In the genomic region with DNA sequence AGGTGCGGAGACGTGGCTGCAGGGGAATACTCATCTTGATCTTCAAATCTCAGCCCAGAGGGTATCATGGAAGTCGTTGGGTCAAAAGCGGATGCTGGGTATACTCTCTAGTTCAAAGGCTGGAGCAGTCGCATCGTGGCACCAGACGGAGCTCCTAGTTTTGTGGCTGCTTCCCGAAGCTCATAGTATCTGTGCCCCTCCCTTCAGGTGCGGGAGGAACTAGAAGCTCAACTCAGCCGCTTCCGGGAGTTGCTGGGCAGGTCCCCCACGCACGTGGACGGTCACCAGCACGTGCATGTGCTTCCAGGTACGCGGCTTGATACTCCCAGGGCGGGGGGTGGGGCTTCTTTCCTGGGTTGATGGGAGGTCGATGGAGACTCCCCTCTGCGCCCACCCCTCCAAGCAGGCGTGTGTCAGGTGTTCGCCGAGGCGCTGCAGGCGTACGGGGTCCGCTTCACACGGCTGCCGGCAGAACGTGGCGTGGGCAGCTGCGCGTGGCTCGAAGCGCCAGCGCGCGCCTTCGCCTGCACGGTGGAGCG, we compare ENCODE assay signal across 8 mouse cellular contexts. TPM values are rescaled to one million over a fixed set of nuclear protein-coding genes. Genes with fewer than 3 reads are reported as not detected.
A peak's percentile ranks its signal among the peaks of the same experiment; 100 is the strongest.
DNase-seq lines count a peak whose midpoint lies in the region; ATAC-seq and TF ChIP-seq lines count a peak whose summit lies in the region.

No protein-coding gene starts in this region.

- peaks cover 11% of the 10 kb centered on the region; the same call in 1 of the 2 replicates for H3K4me1 ChIP-seq in kidney, adult 2 months (ENCODE audit: control insufficient read depth, insufficient read depth, low read length)
- H3K4me1 ChIP-seq in forebrain, embryonic 12.5 days: peaks cover 17% of the 10 kb centered on the region

- DNase-seq in kidney, adult 2 months: peak; percentile 22
- no peak for DNase-seq in kidney, postnatal 10 days
- DNase-seq in R1 (ENCODE audit: low read depth, low spot score): peak; percentile 71
- DNase-seq in kidney, postnatal 14 days: peak; percentile 12
- DNase-seq in lung, postnatal 10 days: peak; percentile 10
- DNase-seq in right cerebral cortex, postnatal 10 days (ENCODE audit: low spot score in 2 of 2): peak; percentile 66 to 73
- no peak for DNase-seq in adrenal gland, adult 2 months

- peak overlapping the region; percentile 72 for H3K4me2 ChIP-seq in forebrain, embryonic 12.5 days

- no peak overlapping the region for H3K27ac ChIP-seq in kidney, adult 2 months (ENCODE audit: insufficient read depth, low read depth, low read length)
- H3K27ac ChIP-seq in forebrain, embryonic 12.5 days: no peak overlapping the region

- peak overlapping the region; percentile 59 for H3K9ac ChIP-seq in forebrain, embryonic 12.5 days

- no peaks in the 10 kb centered on the region for H3K36me3 ChIP-seq in kidney, adult 2 months (ENCODE audit: control insufficient read depth, insufficient read depth, low read length)
- H3K36me3 ChIP-seq in forebrain, embryonic 12.5 days (replicated peaks): peaks cover 19% of the 10 kb centered on the region

- peak; percentile 36 for ATAC-seq in forebrain, embryonic 12.5 days (ENCODE audit: low FRiP score)

- H3K27me3 ChIP-seq in kidney, adult 2 months (replicated peaks; ENCODE audit: control insufficient read depth, insufficient read depth, low read length): no peaks in the 10 kb centered on the region
- peaks cover 22% of the 10 kb centered on the region for H3K27me3 ChIP-seq in forebrain, embryonic 12.5 days

- 3% methylated on average over 41 of the region's 41 CpGs for WGBS in kidney, adult 2 months
- under 1% methylated on average over 41 of the region's 41 CpGs for WGBS in forebrain, embryonic 12.5 days

- TF ChIP-seq CTCF in kidney, adult 2 months (conservative IDR thresholded peaks at IDR 0.05; ENCODE audit: insufficient read depth, insufficient read length, low read depth, low read length): no peak

- no peak for TF ChIP-seq POLR2A in kidney, adult 2 months (IDR thresholded peaks at IDR 0.05; ENCODE audit: low read depth, low read length)

- no peaks in the 10 kb centered on the region for H3K9me3 ChIP-seq in forebrain, embryonic 12.5 days

- H3K4me3 ChIP-seq in kidney, adult 2 months (ENCODE audit: insufficient read depth, low read depth, low read length): peak overlapping the region; percentile 63
- H3K4me3 ChIP-seq in forebrain, embryonic 12.5 days (replicated peaks): peak overlapping the region; percentile 59

RNA-seq across cellular contexts. Expression of a gene that starts 0.4 kb away (rescaled TPM):
- 0.74 and 0.92 TPM in 2 replicates for polyA plus RNA-seq in kidney, adult 2 months (2012; rRNA removed)
- 0.63 and 0.65 TPM in 2 replicates for polyA plus RNA-seq in forebrain, embryonic 12.5 days (2016; fragmentation: Nextera tagmentation; extraction: Ambion mirVana)
- under 1 TPM; 0.24 to 0.29 TPM for total RNA-seq in adrenal gland, adult 2 months (2021)
- polyA plus RNA-seq in adrenal gland, adult 2 months (2012; rRNA removed): 0.44 and 0.60 TPM in 2 replicates

RNA-seq across cellular contexts. Expression of a gene that starts 3.0 kb away (rescaled TPM):
- 7.5 and 8.5 TPM in 2 replicates for polyA plus RNA-seq in kidney, adult 2 months (2012; rRNA removed)
- 8.0 and 9.6 TPM in 2 replicates for polyA plus RNA-seq in forebrain, embryonic 12.5 days (2016; fragmentation: Nextera tagmentation; extraction: Ambion mirVana)
- total RNA-seq in adrenal gland, adult 2 months (2021): 1 to 10 TPM; 4.9 to 6.5 TPM
- 28.2 and 39.2 TPM in 2 replicates for polyA plus RNA-seq in adrenal gland, adult 2 months (2012; rRNA removed)

RNA-seq across cellular contexts. Expression of a gene that starts 15.3 kb away (rescaled TPM):
- polyA plus RNA-seq in kidney, adult 2 months (2012; rRNA removed): 22.8 and 25.2 TPM in 2 replicates
- 63.8 and 66.3 TPM in 2 replicates for polyA plus RNA-seq in forebrain, embryonic 12.5 days (2016; fragmentation: Nextera tagmentation; extraction: Ambion mirVana)
- 10 to 100 TPM; 33.2 to 42.4 TPM for total RNA-seq in adrenal gland, adult 2 months (2021)
- polyA plus RNA-seq in adrenal gland, adult 2 months (2012; rRNA removed): 45.0 and 64.6 TPM in 2 replicates

RNA-seq across cellular contexts. Expression of a gene that starts 22.5 kb away (rescaled TPM):
- 0.75 and 1.4 TPM in 2 replicates for polyA plus RNA-seq in kidney, adult 2 months (2012; rRNA removed)
- 79.2 and 79.9 TPM in 2 replicates for polyA plus RNA-seq in forebrain, embryonic 12.5 days (2016; fragmentation: Nextera tagmentation; extraction: Ambion mirVana)
- total RNA-seq in adrenal gland, adult 2 months (2021): 1 to 10 TPM; 1.2 to 1.9 TPM
- polyA plus RNA-seq in adrenal gland, adult 2 months (2012; rRNA removed): 0.30 and 0.75 TPM in 2 replicates

RNA-seq across cellular contexts. Expression of a gene that starts 36.4 kb away (rescaled TPM):
- polyA plus RNA-seq in kidney, adult 2 months (2012; rRNA removed): 88.5 and 89.6 TPM in 2 replicates
- 149 and 160 TPM in 2 replicates for polyA plus RNA-seq in forebrain, embryonic 12.5 days (2016; fragmentation: Nextera tagmentation; extraction: Ambion mirVana)
- 10 to 100 TPM; 80.3 to 98.6 TPM for total RNA-seq in adrenal gland, adult 2 months (2021)
- polyA plus RNA-seq in adrenal gland, adult 2 months (2012; rRNA removed): 75.6 and 87.1 TPM in 2 replicates

Comparison
In these comparisons a context has a peak if more than half of its experiments do, and no peak if none do; other contexts are left out.
1. DNase-seq: peak in kidney, adult 2 months (single experiment), R1 (single experiment), kidney, postnatal 14 days (single experiment), lung, postnatal 10 days (single experiment) and right cerebral cortex, postnatal 10 days (2 of 2); none in kidney, postnatal 10 days (single experiment) and adrenal gland, adult 2 months (single experiment).